Mouse (Mus musculus) liver, postnatal 0 days (tissue): Measurements from ENCODE around the gene Cbr4. TPM values are rescaled to one million over a fixed set of nuclear protein-coding genes. Genes with fewer than 3 reads are reported as not detected.
A peak's percentile ranks its signal among the peaks of the same experiment; 100 is the strongest.

Experiments
- ATAC-seq: fragments of 200-750 bp; cut with Nextera tagmentation; 2 replicates; pipeline ENCODE4 v1.8.0; 2017; ENCODE audit warnings: mild to moderate bottlenecking, moderate library complexity
- DNase-seq: peaks from one replicate; pipeline ENCODE4 v3.0.0-alpha.2; 2016
- H3K27ac ChIP-seq: fragments of 300-500 bp; sonication (generic); 2 replicates; pipeline ENCODE4 v1.5.1; 2014; ENCODE audit warnings: antibody characterized with exemption, moderate library complexity, mild to moderate bottlenecking, low read depth
- H3K27me3 ChIP-seq: fragments of 300-500 bp; sonication (generic); 2 replicates; pipeline ENCODE4 v1.6.1; 2014; ENCODE audit warnings: low read length, control low read depth, mixed read lengths; ENCODE audit not compliant: insufficient read depth
- H3K36me3 ChIP-seq: fragments of 300-500 bp; sonication (generic); replicated peaks from 2 replicates; pipeline ENCODE4 v1.6.1; 2014; ENCODE audit warnings: mild to moderate bottlenecking, control low read depth, low read length, moderate library complexity, mixed read lengths; ENCODE audit not compliant: insufficient read depth
- H3K4me1 ChIP-seq: fragments of 300-500 bp; sonication (generic); 2 replicates; pipeline ENCODE4 v1.6.1; 2014; ENCODE audit warnings: antibody characterized with exemption, mild to moderate bottlenecking, control low read depth; ENCODE audit not compliant: insufficient read depth
- H3K4me2 ChIP-seq: fragments of 300-500 bp; sonication (generic); 2 replicates; pipeline ENCODE4 v1.6.1; 2014; ENCODE audit warnings: low read depth, mild to moderate bottlenecking, low read length, moderate library complexity, mixed read lengths
- H3K4me3 ChIP-seq: fragments of 300-500 bp; sonication (generic); 2 replicates; pipeline ENCODE4 v1.5.1; 2014; ENCODE audit warnings: low read depth, low read length
- H3K9ac ChIP-seq: fragments of 300-500 bp; sonication (generic); replicated peaks from 2 replicates; pipeline ENCODE4 v1.6.1; 2014; ENCODE audit warnings: mild to moderate bottlenecking, moderate library complexity
- H3K9me3 ChIP-seq: fragments of 300-500 bp; sonication (generic); 2 replicates; pipeline ENCODE4 v1.6.1; 2016; ENCODE audit warnings: mild to moderate bottlenecking, control low read depth, low read length, mixed read lengths
- CTCF ChIP-seq: sonication (generic); IDR thresholded peaks from 2 replicates; pipeline ENCODE4 v1.5.1; 2016; ENCODE audit warnings: antibody characterized with exemption, low read depth
- EP300 ChIP-seq: IDR thresholded peaks from 2 replicates; pipeline ENCODE4 v1.6.1; 2016; ENCODE audit warnings: antibody characterized with exemption, low read depth, mild to moderate bottlenecking
- WGBS: fragments of 180-500 bp; shearing (Covaris S2); extraction: QIAGEN DNeasy Blood & Tissue Kit; methylation state at CpG from one replicate; pipeline ENCODE4 v1.1.7; 2014; ENCODE audit not compliant: insufficient replicate concordance; 5-methylcytosine and 5-hydroxymethylcytosine counted together
- polyA plus RNA-seq: library from polyadenylated mRNA; unstranded; fragments of >200 nt; fragmentation: Nextera tagmentation; extraction: Ambion mirVana; gene quantifications from 2 replicates; pipeline ENCODE4 v1.2.1, GENCODE M21; 2015

The Cbr4 gene
- polyA plus RNA-seq, 1 experiment from 2014 or later = 54.8 TPM

DNA sequence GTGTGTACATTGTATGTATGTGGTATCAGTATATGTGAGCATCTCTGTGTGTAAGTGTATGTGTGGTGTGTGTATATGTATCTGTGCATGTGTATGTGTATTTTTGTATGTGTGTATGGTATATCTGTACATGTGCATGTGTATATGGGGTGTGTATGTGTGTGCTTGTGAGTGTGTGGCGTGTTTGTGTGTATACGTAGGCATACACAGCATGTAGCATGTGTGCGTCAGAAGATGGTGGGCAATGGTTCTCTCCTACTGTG lies 20.1 kb upstream of the Cbr4 start:
- 77% methylated on average over 3 of the region's 3 CpGs for WGBS
- no peaks in the 10 kb centered on the region for H3K36me3 ChIP-seq
- DNase-seq = no peak
- no peak overlapping the region for H3K4me3 ChIP-seq
- H3K27ac ChIP-seq = no peak overlapping the region
- no peak overlapping the region for H3K9ac ChIP-seq
- no peak overlapping the region for H3K4me2 ChIP-seq
- no peak for TF ChIP-seq CTCF
- TF ChIP-seq EP300 = no peak
- no peaks in the 10 kb centered on the region for H3K9me3 ChIP-seq
- H3K4me1 ChIP-seq = no peaks in the 10 kb centered on the region
- H3K27me3 ChIP-seq = no peaks in the 10 kb centered on the region
- ATAC-seq = no peak

DNA sequence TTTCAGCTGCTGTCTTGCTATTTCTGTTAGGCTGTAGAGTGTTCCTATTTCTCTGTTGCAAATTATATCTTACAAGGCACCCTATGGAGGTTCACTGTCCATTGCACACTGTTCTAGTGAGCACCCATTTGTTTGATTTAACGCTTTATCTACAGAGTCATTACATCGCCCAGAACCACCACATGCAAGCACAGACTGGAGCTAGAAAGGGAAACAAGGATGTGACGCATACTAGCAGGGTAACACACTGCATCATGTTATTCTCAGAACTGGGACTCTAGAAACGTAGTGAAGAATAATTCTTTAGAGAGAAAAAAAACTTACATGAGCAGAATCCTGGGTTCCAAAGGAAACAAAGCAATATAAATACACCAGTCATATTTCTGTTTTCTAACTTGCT lies 17.3 kb upstream of the Cbr4 start:
- ATAC-seq = no peak
- Histone ChIP-seq H3K4me3 (no peak overlapping the region), H3K9me3 (no peaks in the 10 kb centered on the region), H3K4me2 (no peak overlapping the region), H3K27ac (no peak overlapping the region), H3K27me3 (no peaks in the 10 kb centered on the region), H3K36me3 (no peaks in the 10 kb centered on the region), H3K9ac (no peak overlapping the region), H3K4me1 (no peaks in the 10 kb centered on the region)
- no peak for DNase-seq
- WGBS = 78% methylated on average over 4 of the region's 4 CpGs
- no peak for TF ChIP-seq CTCF
- TF ChIP-seq EP300 = no peak

DNA sequence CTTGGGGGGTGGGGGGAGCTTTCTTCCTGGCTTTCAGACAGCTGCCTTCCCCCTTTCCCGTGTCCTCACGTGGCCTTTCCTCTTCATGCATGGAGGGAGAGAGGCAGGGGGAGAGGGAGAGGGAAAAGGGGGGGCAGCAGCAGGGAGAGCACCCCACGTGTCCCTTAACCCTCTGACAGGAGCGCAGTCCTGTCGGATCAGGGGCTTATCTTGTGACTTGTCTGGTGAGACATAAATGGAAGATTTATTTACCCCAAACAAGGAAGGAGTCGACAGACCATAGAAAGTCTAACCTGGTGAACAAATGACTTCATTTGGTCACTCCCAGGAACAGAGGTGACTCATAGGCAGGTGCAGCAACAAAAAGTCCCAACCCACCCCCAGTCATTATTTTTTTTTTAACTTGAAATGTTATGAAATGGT lies 12.3 kb upstream of the Cbr4 start:
- TF ChIP-seq CTCF (no peak), EP300 (no peak)
- Histone ChIP-seq H3K36me3 (no peaks in the 10 kb centered on the region), H3K4me1 (no peaks in the 10 kb centered on the region), H3K4me2 (no peak overlapping the region), H3K27ac (no peak overlapping the region), H3K27me3 (no peaks in the 10 kb centered on the region), H3K9me3 (no peaks in the 10 kb centered on the region), H3K4me3 (no peak overlapping the region), H3K9ac (no peak overlapping the region)
- 67% methylated on average over 6 of the region's 6 CpGs for WGBS
- DNase-seq (no peak), ATAC-seq (no peak)

DNA sequence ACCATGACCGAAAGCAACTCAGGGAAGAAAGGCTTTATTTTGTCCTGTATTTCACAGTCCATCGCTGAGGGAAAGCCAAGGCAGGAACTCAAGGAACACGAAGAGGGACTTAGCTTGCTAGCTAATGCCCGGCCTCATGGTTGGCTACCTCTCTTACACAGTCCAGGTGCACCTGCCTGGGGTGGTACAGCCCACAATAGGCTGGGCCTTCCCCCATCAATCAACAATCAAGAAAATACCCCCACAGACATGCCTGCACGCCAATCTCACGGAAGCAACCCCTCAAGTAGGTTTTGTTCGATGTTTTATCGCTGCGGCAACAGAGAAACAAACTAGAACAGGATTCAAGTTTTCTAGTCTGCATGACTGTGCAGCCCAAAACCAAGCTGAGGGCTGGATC lies 11.4 kb upstream of the Cbr4 start:
- H3K27me3 ChIP-seq = no peaks in the 10 kb centered on the region
- H3K4me3 ChIP-seq = no peak overlapping the region
- H3K4me2 ChIP-seq = no peak overlapping the region
- TF ChIP-seq CTCF (no peak), EP300 (no peak)
- DNase-seq (no peak), ATAC-seq (no peak)
- 85% methylated on average over 9 of the region's 9 CpGs for WGBS
- H3K9ac ChIP-seq = no peak overlapping the region
- no peaks in the 10 kb centered on the region for H3K36me3 ChIP-seq
- H3K4me1 ChIP-seq = no peaks in the 10 kb centered on the region
- H3K9me3 ChIP-seq = no peaks in the 10 kb centered on the region
- H3K27ac ChIP-seq = no peak overlapping the region

DNA sequence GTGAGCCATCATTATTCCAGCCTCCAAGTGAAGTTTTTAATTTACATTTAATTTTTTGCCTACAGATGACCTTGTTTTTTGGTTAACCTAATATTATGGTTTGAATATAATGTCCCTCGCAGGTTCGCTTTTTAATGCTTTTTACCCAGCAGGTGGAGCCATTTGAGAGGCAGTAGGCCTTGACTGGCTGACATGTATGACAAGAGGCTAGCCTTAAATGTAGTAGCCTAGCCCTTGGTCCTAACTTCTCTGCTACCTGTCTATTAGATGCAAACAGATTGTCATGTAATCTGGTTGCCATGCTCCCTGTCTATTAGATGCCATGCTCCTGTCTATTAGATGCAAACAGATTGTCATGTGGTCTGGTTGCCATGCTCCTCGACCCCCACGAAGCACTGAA lies 9.4 kb upstream of the Cbr4 start:
- ATAC-seq = no peak
- no peak for TF ChIP-seq EP300
- 82% methylated on average over 4 of the region's 4 CpGs for WGBS

DNA sequence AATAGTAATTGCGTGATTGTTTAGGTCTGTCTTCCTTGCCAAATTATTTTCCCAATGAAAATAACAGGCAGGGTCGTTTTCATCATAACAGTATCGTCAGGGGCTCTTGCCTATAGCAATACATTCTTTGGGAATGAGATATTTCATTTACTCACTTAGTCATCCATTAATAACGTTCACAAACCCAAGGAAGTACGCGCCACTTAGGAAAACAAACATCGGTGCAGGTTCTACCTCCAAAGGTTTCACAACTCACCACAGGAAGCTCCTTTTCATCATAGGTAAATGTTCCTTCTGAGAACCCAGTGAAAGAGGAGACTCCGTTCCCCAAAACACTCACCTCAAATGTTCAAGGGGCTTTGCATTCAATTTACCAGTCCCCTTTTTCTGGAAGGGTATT lies 8.7 kb upstream of the Cbr4 start:
- Histone ChIP-seq H3K4me2 (no peak overlapping the region), H3K9ac (no peak overlapping the region), H3K4me3 (no peak overlapping the region), H3K27me3 (no peaks in the 10 kb centered on the region), H3K36me3 (no peaks in the 10 kb centered on the region), H3K9me3 (no peaks in the 10 kb centered on the region), H3K27ac (no peak overlapping the region), H3K4me1 (no peaks in the 10 kb centered on the region)
- no peak for DNase-seq
- no peak for ATAC-seq
- TF ChIP-seq EP300 (no peak), CTCF (no peak)
- WGBS = 53% methylated on average over 8 of the region's 8 CpGs

More for the DNA sequence above, 9.4 kb upstream of the Cbr4 start:
- Histone ChIP-seq H3K4me1 (no peaks in the 10 kb centered on the region), H3K4me3 (no peak overlapping the region), H3K9ac (no peak overlapping the region), H3K36me3 (no peaks in the 10 kb centered on the region), H3K9me3 (no peaks in the 10 kb centered on the region), H3K4me2 (no peak overlapping the region), H3K27ac (no peak overlapping the region), H3K27me3 (no peaks in the 10 kb centered on the region)
- DNase-seq = no peak

DNA sequence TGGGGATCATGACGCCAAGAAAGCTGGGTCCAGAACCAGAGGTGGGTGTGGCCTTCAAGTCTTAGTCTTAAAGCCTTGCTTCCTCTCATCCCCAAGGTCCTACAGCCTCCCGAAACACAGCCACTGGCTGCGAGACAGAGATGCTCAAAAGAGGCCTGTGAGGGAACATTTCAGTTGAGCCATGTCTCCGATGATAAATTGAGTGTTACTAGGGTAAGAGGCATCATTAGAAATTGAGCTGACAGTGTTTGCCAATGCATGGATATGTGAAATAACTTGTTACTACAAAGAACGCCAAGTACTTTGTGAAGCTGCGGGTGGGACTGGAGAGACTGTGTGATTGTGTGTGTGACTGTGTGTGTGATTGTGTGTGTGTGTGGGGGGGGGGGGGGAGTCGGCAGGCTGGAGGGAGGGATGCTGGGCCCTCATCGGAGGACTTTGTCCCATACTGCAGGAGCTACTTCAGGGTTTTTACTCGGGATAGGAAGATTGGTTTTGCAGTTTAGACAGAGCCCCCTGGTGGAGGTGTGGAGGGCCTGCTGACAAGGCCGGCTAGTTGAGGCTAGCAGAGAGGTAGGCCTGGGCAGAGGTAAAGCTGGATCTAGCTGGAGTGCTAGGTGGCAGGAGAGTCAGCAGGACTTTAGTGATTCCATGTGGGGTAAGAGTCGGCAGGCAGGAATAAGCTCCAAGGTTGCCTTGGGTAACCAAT lies 7.9 kb upstream of the Cbr4 start:
- ATAC-seq (peak; percentile 60), DNase-seq (peak; percentile 61)
- no peak overlapping the region for H3K4me3 ChIP-seq
- no peak for TF ChIP-seq EP300
- peak; percentile 69 for TF ChIP-seq CTCF
- WGBS = 54% methylated on average over 10 of the region's 11 CpGs
- no peak overlapping the region for H3K4me2 ChIP-seq
- no peaks in the 10 kb centered on the region for H3K36me3 ChIP-seq
- H3K27ac ChIP-seq = no peak overlapping the region
- H3K9me3 ChIP-seq = no peaks in the 10 kb centered on the region
- H3K9ac ChIP-seq = no peak overlapping the region
- no peaks in the 10 kb centered on the region for H3K27me3 ChIP-seq
- no peaks in the 10 kb centered on the region for H3K4me1 ChIP-seq
